8 mouse cellular contexts compared by ENCODE assay signal in the genomic region with DNA sequence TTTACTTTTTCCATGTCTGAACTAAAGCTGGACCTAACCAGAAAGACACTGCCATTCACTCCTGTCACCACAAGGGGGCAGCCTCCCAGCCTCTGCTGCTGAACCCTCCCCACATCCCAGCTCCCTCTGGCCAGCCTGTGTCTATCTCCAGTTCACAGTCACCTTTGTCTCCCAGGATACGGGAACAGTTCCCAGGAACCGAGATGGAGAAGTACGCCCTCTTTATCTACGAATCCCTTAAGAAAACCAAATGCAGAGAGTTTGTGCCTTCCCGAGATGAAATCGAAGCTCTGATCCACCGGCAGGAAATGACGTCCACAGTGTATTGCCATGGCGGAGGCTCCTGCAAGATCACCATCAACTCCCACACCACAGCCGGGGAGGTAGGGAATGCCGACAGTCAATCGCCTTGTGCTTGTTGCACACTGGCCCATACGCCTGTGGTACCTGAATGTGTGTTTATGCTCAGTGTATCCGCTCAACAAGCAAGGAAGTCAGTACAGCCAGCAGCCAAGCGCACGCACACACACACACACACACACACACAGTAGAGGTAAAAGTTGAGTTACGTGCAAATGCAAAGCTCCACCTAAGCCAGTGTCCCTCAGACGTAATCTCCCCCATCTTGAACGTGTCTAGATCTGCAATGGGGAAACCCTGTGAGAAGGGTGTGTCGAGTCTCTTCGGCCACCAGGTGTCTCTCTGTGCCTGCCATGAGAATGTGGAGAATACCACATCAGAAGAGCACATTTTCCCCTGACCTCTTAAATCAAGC. TPM values are rescaled to one million over a fixed set of nuclear protein-coding genes. Genes with fewer than 3 reads are reported as not detected.
DNase-seq lines count a peak whose midpoint lies in the region; ATAC-seq and TF ChIP-seq lines count a peak whose summit lies in the region.

No protein-coding gene starts in this region.

- H3K4me3 ChIP-seq in intestine, postnatal 0 days (ENCODE audit: low read depth, low read length) = no peak overlapping the region
- H3K4me3 ChIP-seq in limb, embryonic 11.5 days (ENCODE audit: low read depth, low read length) = no peak overlapping the region
- no peak overlapping the region for H3K4me3 ChIP-seq in midbrain, embryonic 16.5 days (ENCODE audit: low read depth, low read length)

- H3K27me3 ChIP-seq in intestine, postnatal 0 days (replicated peaks; ENCODE audit: control insufficient read depth, insufficient read depth, low read length) = no peaks in the 10 kb centered on the region
- H3K27me3 ChIP-seq in limb, embryonic 11.5 days (ENCODE audit: control insufficient read depth, insufficient read depth, low read length) = no peaks in the 10 kb centered on the region
- H3K27me3 ChIP-seq in midbrain, embryonic 16.5 days (ENCODE audit: control insufficient read depth, insufficient read depth, low read depth, low read length) = no peaks in the 10 kb centered on the region

- DNase-seq in urinary bladder, adult 18-20 months (ENCODE audit: low spot score in 2 of 2) = peak; percentile 45 to 62
- DNase-seq in urinary bladder, postnatal 10 days (ENCODE audit: low spot score) = no peak
- DNase-seq in cerebellum, postnatal 36 days = peak; percentile 77 to 84
- peak; percentile 74 for DNase-seq in gastrocnemius, postnatal 14 days
- DNase-seq in limb, embryonic 11.5 days (ENCODE audit: low spot score) = peak; percentile 71
- DNase-seq in spleen, adult 18-20 months = peak; percentile 51 to 72

- no peaks in the 10 kb centered on the region for H3K4me1 ChIP-seq in intestine, postnatal 0 days (replicated peaks; ENCODE audit: control insufficient read depth, insufficient read depth, low read length)
- H3K4me1 ChIP-seq in limb, embryonic 11.5 days (ENCODE audit: control insufficient read depth, insufficient read depth, low read length) = no peaks in the 10 kb centered on the region
- H3K4me1 ChIP-seq in midbrain, embryonic 16.5 days (ENCODE audit: control insufficient read depth, insufficient read depth, low read length) = no peaks in the 10 kb centered on the region

- 81% methylated on average over 21 of the region's 21 CpGs for WGBS in intestine, postnatal 0 days
- 86% methylated on average over 21 of the region's 21 CpGs for WGBS in limb, embryonic 11.5 days
- 84% methylated on average over 21 of the region's 21 CpGs for WGBS in midbrain, embryonic 16.5 days

- peak; percentile 90 for TF ChIP-seq CTCF in intestine, postnatal 0 days (IDR thresholded peaks at IDR 0.05; ENCODE audit: low read depth)

- H3K9ac ChIP-seq in intestine, postnatal 0 days (ENCODE audit: low read depth, low read length) = no peak overlapping the region
- no peak overlapping the region for H3K9ac ChIP-seq in limb, embryonic 11.5 days (ENCODE audit: low read length)
- no peak overlapping the region for H3K9ac ChIP-seq in midbrain, embryonic 16.5 days (ENCODE audit: low read depth, low read length)

- intact Hi-C loops in gastrocnemius, postnatal 14 days (cut with DNase I; ENCODE audit: low total_unique reads) = loop anchor here (5.0 kb wide), 1 partner anchor 157 kb away; no protein-coding TSS in a partner anchor

- no peaks in the 10 kb centered on the region for H3K9me3 ChIP-seq in intestine, postnatal 0 days (ENCODE audit: control insufficient read depth)
- H3K9me3 ChIP-seq in limb, embryonic 11.5 days (ENCODE audit: control insufficient read depth, low read length) = no peaks in the 10 kb centered on the region
- H3K9me3 ChIP-seq in midbrain, embryonic 16.5 days (replicated peaks; ENCODE audit: control insufficient read depth, low read length, poor library complexity, severe bottlenecking) = no peaks in the 10 kb centered on the region

- ATAC-seq in intestine, postnatal 0 days = no peak; the same call in none of the 2 replicates
- no peak for ATAC-seq in limb, embryonic 11.5 days (ENCODE audit: insufficient number of reproducible peaks, low FRiP score, low TSS enrichment, low read depth)
- ATAC-seq in midbrain, embryonic 16.5 days = peak; percentile 68

- H3K4me2 ChIP-seq in intestine, postnatal 0 days (replicated peaks; ENCODE audit: low read depth) = no peak overlapping the region
- H3K4me2 ChIP-seq in limb, embryonic 11.5 days (ENCODE audit: low read depth, severe bottlenecking) = no peak overlapping the region
- no peak overlapping the region for H3K4me2 ChIP-seq in midbrain, embryonic 16.5 days (ENCODE audit: low read length)

- H3K27ac ChIP-seq in intestine, postnatal 0 days (ENCODE audit: low read depth, low read length) = 0 out of 2 replicates have a peak overlapping the region, but pooled peaks have one; percentile 2
- no peak overlapping the region for H3K27ac ChIP-seq in limb, embryonic 11.5 days (replicated peaks; ENCODE audit: low read depth, low read length)
- no peak overlapping the region for H3K27ac ChIP-seq in midbrain, embryonic 16.5 days (ENCODE audit: low read length)

- H3K36me3 ChIP-seq in intestine, postnatal 0 days (ENCODE audit: control insufficient read depth, insufficient read depth) = peaks cover 88% of the 10 kb centered on the region
- H3K36me3 ChIP-seq in limb, embryonic 11.5 days (ENCODE audit: control insufficient read depth, insufficient read depth, low read length) = peaks cover 33% of the 10 kb centered on the region; the same call in 1 of the 2 replicates
- H3K36me3 ChIP-seq in midbrain, embryonic 16.5 days (ENCODE audit: control insufficient read depth, insufficient read depth, low read length) = peaks cover 9% of the 10 kb centered on the region

RNA-seq across cellular contexts. Expression of a gene that starts 37.5 kb away (rescaled TPM):
- total RNA-seq in gastrocnemius, postnatal 14 days (2021) = 100 to 1,000 TPM in 1 of 2 experiments, 10 to 100 TPM in 1; 90.8 to 157 TPM
- polyA plus RNA-seq in intestine, postnatal 0 days (2015; fragmentation: Nextera tagmentation; extraction: Ambion mirVana) = 37.8 and 41.5 TPM in 2 replicates
- polyA plus RNA-seq in limb, embryonic 11.5 days (2014; fragmentation: Nextera tagmentation; extraction: Ambion mirVana) = 2.9 and 3.0 TPM in 2 replicates
- 16.1 and 18.4 TPM in 2 replicates for polyA plus RNA-seq in midbrain, embryonic 16.5 days (2015; fragmentation: Nextera tagmentation; extraction: Ambion mirVana)
